Mouse (Mus musculus) stomach, embryonic 16.5 days (tissue): ENCODE results near the gene Gbx2. TPM values are rescaled to one million over a fixed set of nuclear protein-coding genes. Genes with fewer than 3 reads are reported as not detected.

Source experiments
- ATAC-seq: fragments of 200-750 bp; cut with Nextera tagmentation; 2 replicates; pipeline ENCODE4 v1.8.0; 2017; ENCODE audit warnings: moderate number of reproducible peaks, moderate TSS enrichment; ENCODE audit not compliant: insufficient read depth, low FRiP score
- H3K27ac ChIP-seq: fragments of 300-500 bp; sonication (generic); 2 replicates; pipeline ENCODE4 v1.5.1; 2014; ENCODE audit warnings: low read length
- H3K27me3 ChIP-seq: fragments of 300-500 bp; sonication (generic); 2 replicates; pipeline ENCODE4 v1.6.1; 2014; ENCODE audit warnings: low read length, control low read depth, mixed read lengths; ENCODE audit not compliant: control insufficient read depth, insufficient read depth
- H3K36me3 ChIP-seq: fragments of 300-500 bp; sonication (generic); 2 replicates; pipeline ENCODE4 v1.6.1; 2014; ENCODE audit warnings: low read length; ENCODE audit not compliant: control insufficient read depth, insufficient read depth
- H3K4me1 ChIP-seq: fragments of 300-500 bp; sonication (generic); 2 replicates; pipeline ENCODE4 v1.6.1; 2014; ENCODE audit warnings: low read length, control low read depth, mixed read lengths; ENCODE audit not compliant: control insufficient read depth, insufficient read depth
- H3K4me2 ChIP-seq: fragments of 300-500 bp; sonication (generic); 2 replicates; pipeline ENCODE4 v1.6.1; 2014; ENCODE audit warnings: low read depth, low read length, mixed read lengths
- H3K4me3 ChIP-seq: fragments of 300-500 bp; sonication (generic); replicated peaks from 2 replicates; pipeline ENCODE4 v1.5.1; 2014; ENCODE audit warnings: mild to moderate bottlenecking, low read length
- H3K9ac ChIP-seq: fragments of 300-500 bp; sonication (generic); 2 replicates; pipeline ENCODE4 v1.6.1; 2014; ENCODE audit warnings: low read length
- H3K9me3 ChIP-seq: fragments of 300-500 bp; sonication (generic); replicated peaks from 2 replicates; pipeline ENCODE4 v1.6.1; 2016; ENCODE audit warnings: low read length, control low read depth; ENCODE audit not compliant: control insufficient read depth
- WGBS: fragments of 180-500 bp; shearing (Covaris S2); extraction: QIAGEN DNeasy Blood & Tissue Kit; methylation state at CpG from one replicate; pipeline ENCODE4 v1.1.7; 2014; 5-methylcytosine and 5-hydroxymethylcytosine counted together
- polyA plus RNA-seq: library from polyadenylated mRNA; unstranded; fragments of >200 nt; fragmentation: Nextera tagmentation; extraction: Ambion mirVana; gene quantifications from 2 replicates; pipeline ENCODE4 v1.2.1, GENCODE M21; 2015

The Gbx2 gene
- polyA plus RNA-seq, 1 experiment from 2014 or later, result not detected

DNA sequence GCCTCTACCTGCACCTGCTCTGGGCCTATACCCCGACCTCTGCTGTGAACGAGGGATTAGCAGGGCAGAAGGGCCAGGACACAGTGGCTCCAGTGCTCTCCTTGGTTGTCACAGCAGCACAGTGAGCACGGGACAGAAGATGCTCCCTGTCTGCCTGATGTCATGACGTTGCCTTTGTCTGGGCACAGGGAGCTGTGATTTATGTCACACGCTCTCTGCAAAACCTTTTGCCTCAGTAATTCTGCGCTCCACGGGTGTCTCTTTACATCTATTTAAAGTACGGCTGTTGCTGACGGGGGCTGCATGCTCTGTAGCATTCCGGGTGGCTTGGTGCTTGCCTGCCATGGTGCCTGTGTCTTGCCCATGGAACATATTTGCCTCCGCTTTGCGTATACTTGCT lies 33.4 kb upstream of the Gbx2 start:
- Histone ChIP-seq H3K27me3 (peaks cover 24% of the 10 kb centered on the region), H3K9ac (no peak overlapping the region), H3K9me3 (no peaks in the 10 kb centered on the region), H3K27ac (no peak overlapping the region), H3K4me3 (no peak overlapping the region), H3K4me1 (peaks cover 3% of the 10 kb centered on the region; the same call in 1 of the 2 replicates), H3K4me2 (no peak overlapping the region), H3K36me3 (no peaks in the 10 kb centered on the region)
- 75% methylated on average over 12 of the region's 12 CpGs for WGBS
- no peak for ATAC-seq

DNA sequence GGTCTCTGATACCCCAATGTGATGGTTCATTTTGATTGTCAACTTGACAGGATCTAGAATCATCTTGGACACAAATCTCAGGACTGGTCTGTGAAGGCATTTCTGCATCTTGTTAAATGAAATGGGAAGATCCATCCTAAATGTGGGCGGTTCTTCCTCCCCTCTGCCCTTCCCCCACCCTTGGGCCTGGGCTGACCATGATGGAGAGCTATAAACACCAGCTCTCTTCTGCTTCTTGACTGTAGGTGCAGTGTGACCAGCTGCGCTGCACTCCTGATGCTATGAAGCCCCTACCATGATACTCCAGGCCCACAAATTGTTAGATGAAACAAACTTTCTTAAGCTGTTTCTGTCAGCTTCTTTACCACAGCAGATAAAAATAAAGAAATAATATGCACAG lies 32.3 kb upstream of the Gbx2 start:
- H3K36me3 ChIP-seq, result no peaks in the 10 kb centered on the region
- no peak overlapping the region for H3K4me3 ChIP-seq
- H3K9me3 ChIP-seq, result no peaks in the 10 kb centered on the region
- ATAC-seq, result no peak
- H3K27me3 ChIP-seq, result peaks cover 13% of the 10 kb centered on the region; the same call in 1 of the 2 replicates
- WGBS, result 89% methylated on average over 2 of the region's 2 CpGs
- no peak overlapping the region for H3K27ac ChIP-seq
- no peaks in the 10 kb centered on the region for H3K4me1 ChIP-seq
- H3K9ac ChIP-seq, result no peak overlapping the region
- no peak overlapping the region for H3K4me2 ChIP-seq

DNA sequence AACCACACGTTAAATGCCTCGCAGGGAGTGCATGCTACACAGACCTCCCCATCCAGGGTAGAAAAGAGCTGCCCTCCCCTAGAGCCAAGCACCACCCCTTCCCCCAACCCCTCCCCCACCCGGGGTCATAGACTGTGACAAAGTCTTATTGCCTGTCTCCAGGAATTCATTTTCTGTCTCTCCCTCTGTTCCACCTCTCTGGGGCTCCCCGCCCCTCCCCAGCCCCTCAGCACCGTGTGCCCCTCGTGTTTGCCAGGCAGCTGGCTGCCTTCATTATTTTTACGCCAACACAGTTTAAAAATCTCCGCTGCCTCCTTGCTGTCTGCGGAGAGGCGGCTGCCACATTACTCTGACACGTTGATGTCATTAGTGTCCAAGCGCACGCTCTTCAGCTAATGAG lies 31.1 kb upstream of the Gbx2 start:
- no peak overlapping the region for H3K4me3 ChIP-seq
- WGBS, result 23% methylated on average over 13 of the region's 13 CpGs
- no peaks in the 10 kb centered on the region for H3K36me3 ChIP-seq
- H3K9me3 ChIP-seq, result no peaks in the 10 kb centered on the region
- ATAC-seq, result no peak
- peaks cover 1% of the 10 kb centered on the region; the same call in 1 of the 2 replicates for H3K27me3 ChIP-seq
- H3K4me1 ChIP-seq, result no peaks in the 10 kb centered on the region
- H3K4me2 ChIP-seq, result no peak overlapping the region
- H3K27ac ChIP-seq, result no peak overlapping the region
- no peak overlapping the region for H3K9ac ChIP-seq

DNA sequence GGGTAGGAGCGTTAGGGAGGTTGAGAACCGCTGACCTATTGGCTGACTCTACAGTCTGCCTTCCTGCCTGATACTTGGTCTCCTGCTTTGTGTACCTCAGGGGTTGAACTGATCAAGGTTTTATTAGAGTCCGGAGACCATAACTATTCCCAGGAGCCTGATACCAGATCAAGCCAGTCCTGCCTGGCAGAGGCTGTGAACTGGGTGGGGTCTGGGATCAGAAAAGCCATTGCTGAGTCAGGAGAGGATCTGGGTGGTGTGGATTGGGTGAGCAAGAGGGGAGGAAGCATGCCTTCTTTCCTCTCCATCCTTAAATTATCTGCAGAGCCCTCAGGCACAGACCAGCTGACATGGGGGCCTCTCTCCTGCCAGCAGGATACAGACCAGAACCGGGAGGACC lies 28.4 kb upstream of the Gbx2 start:
- Histone ChIP-seq H3K9me3 (no peaks in the 10 kb centered on the region), H3K27ac (no peak overlapping the region), H3K9ac (no peak overlapping the region), H3K36me3 (no peaks in the 10 kb centered on the region), H3K4me3 (no peak overlapping the region), H3K4me2 (no peak overlapping the region), H3K4me1 (no peaks in the 10 kb centered on the region), H3K27me3 (no peaks in the 10 kb centered on the region; the same call in 1 of the 2 replicates)
- ATAC-seq, result no peak
- WGBS, result 82% methylated on average over 4 of the region's 4 CpGs

DNA sequence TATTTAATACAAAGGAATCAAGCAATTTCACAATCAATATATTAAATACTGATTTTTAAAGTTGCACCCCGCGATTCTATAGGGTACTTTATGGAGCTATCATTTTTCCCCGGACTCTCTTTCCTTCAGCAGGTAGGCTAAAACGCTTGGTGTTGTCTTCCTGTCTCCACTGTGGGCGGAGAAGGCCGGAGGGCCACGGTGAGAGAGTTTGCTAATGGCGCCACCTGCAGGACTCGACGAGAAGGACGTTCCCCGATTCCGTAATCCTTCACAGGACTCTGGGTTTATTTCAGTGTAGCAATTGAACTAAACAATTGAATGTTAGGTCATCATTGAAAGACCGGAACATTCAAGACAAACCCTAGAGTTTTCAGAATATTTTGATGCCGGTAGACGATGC lies 12.2 kb upstream of the Gbx2 start:
- peak; percentile 50; the same call in 1 of the 2 replicates for ATAC-seq
- Histone ChIP-seq H3K36me3 (no peaks in the 10 kb centered on the region), H3K4me3 (no peak overlapping the region), H3K27ac (no peak overlapping the region), H3K4me2 (no peak overlapping the region), H3K4me1 (peaks cover 9% of the 10 kb centered on the region), H3K9me3 (no peaks in the 10 kb centered on the region), H3K27me3 (peaks cover 70% of the 10 kb centered on the region), H3K9ac (no peak overlapping the region)
- WGBS, result 2% methylated on average over 16 of the region's 16 CpGs

DNA sequence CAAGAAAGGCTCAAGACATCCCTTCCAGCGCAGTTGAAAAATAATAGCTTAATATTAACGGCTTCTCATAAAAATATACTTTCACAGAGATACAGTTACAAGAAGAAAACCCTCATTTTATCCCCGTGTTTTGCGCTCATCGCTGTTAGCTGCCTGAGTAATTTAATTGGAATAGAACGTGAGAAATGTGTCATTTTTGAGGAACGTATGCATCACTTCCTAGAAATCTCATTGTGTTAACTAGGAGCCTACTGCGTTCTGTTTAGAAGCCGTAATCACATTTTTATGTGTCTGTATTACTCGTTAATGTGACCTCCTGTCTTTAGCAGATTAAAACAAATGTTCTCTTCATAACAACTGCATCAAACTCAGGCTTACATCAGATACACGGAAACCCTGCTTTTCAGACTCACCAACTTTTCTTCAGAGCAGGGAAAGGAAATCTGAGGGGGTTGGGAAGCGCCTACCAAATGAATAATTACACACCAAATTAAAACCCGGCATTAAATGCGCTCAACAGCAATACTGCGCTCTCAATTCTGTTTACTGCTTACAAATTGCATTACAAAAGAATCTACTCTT lies 11.5 kb upstream of the Gbx2 start:
- H3K4me2 ChIP-seq, result 0 out of 2 replicates have a peak overlapping the region, but pooled peaks have one; percentile 40
- ATAC-seq, result no peak
- no peak overlapping the region for H3K27ac ChIP-seq
- H3K27me3 ChIP-seq, result peaks cover 72% of the 10 kb centered on the region
- H3K9ac ChIP-seq, result no peak overlapping the region
- H3K36me3 ChIP-seq, result no peaks in the 10 kb centered on the region
- H3K4me1 ChIP-seq, result peaks cover 9% of the 10 kb centered on the region
- 6% methylated on average over 15 of the region's 15 CpGs for WGBS
- peak overlapping the region; percentile 25; the same call in 1 of the 2 replicates for H3K4me3 ChIP-seq
- no peaks in the 10 kb centered on the region for H3K9me3 ChIP-seq

DNA sequence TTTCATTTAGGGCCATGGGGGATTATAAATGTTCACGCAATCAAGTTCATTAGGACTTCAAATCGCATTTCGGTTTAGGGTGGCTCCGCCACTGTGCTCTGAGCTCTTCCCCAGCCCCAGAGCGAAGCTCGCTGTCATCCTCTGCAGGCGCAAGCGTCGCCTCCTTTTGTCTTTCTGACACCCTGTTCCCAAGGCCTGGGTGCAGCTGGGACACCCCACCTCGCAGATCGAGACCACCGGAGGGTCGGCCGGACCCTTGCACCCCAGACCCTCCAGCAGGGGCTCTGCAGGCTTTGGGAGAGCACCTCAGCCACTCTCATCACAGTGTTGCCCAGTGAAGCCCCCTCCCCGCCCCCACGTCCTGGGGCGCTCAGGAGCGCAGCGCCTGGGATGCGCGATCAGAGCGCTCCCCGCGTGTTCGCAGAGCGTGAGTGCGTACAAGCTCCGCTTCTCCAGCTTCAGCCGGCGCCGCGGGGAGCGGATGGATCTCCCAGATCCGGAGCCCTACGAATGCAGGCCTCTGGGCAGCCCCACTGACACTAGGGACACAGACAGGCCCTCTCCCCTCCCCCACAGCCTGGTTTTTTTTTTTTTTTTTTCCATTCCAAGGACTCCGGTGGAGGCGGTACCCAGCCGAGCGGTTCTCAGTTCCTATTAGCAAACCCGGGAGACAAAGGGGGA lies 10.9 kb upstream of the Gbx2 start:
- Histone ChIP-seq H3K4me3 (peak overlapping the region; percentile 25), H3K27me3 (peaks cover 76% of the 10 kb centered on the region)
- no peak for ATAC-seq

DNA sequence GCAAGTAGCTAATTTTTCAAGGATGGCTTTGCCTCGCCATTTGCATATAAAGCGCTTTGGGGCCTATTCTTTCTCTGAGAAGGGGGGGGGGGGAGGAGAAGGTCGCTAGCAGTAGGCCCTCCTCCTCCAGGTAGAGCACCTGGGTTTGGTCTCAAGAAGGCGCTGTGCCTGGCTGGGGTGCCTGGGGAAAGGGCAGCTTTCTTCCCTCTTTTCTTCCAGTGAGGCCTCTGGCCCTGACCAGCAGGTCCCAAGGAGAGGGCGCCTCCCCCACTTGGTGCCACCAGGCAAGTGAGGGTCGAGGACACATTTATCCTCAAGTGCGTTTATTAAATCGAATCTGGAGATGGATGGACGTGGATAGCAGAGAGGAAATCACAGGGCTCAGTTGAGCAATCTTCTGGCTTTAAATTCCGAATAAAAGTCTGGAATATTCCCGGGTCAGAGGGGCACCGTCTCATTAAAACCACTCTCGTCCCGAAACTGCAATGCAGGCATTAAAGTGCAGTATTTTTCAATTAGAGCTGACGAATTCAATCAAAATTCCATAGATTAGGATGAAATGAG lies 10.1 kb upstream of the Gbx2 start:
- Histone ChIP-seq H3K36me3 (no peaks in the 10 kb centered on the region), H3K4me1 (peaks cover 9% of the 10 kb centered on the region), H3K4me3 (0 out of 2 replicates have a peak overlapping the region, but pooled peaks have one; percentile 25), H3K9me3 (no peaks in the 10 kb centered on the region), H3K4me2 (no peak overlapping the region), H3K27me3 (peaks cover 84% of the 10 kb centered on the region), H3K9ac (no peak overlapping the region), H3K27ac (no peak overlapping the region)
- ATAC-seq, result no peak
- WGBS, result 16% methylated on average over 15 of the region's 15 CpGs

More for the DNA sequence above, 10.9 kb upstream of the Gbx2 start:
- no peak overlapping the region for H3K27ac ChIP-seq
- WGBS, result 1% methylated on average over 40 of the region's 40 CpGs
- no peaks in the 10 kb centered on the region for H3K36me3 ChIP-seq
- peaks cover 9% of the 10 kb centered on the region for H3K4me1 ChIP-seq
- H3K9ac ChIP-seq, result 0 out of 2 replicates have a peak overlapping the region, but pooled peaks have one; percentile 26
- H3K9me3 ChIP-seq, result no peaks in the 10 kb centered on the region
- H3K4me2 ChIP-seq, result peak overlapping the region; percentile 40; the same call in 1 of the 2 replicates
